Mouse (Mus musculus) kidney, adult 9 months (tissue): ENCODE data around the gene Mrtfa.

Experiments
- DNase-seq: peaks from one replicate; pipeline ENCODE4 v3.0.0; 2022

Mrtfa gene

GRCm38 (mm10) chr15:81098689-81099088, 91.9 kb downstream of the Mrtfa start:
- no peak for DNase-seq

DNA sequence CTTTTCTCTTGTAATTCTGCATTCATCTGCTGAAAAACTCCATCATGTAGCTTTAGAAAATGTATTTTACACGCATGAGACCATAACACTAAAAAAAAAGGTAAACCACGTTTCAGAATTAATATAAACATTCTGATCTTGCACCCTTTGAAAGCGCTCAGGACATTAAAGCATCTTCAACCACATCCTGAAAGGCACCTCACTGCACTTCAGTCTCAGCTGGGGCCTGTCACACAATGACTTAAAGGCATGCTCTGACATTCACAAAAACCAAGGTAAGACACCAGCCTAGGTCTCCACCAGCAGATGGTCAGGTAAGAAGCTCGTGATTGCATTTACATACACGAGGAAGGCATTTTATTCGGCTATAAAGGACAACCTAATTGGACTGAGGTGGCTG, 92.7 kb downstream of the Mrtfa start:
- no peak for DNase-seq

GRCm38 (mm10) chr15:81097456-81097855, 93.1 kb downstream of the Mrtfa start:
- DNase-seq = no peak

DNA sequence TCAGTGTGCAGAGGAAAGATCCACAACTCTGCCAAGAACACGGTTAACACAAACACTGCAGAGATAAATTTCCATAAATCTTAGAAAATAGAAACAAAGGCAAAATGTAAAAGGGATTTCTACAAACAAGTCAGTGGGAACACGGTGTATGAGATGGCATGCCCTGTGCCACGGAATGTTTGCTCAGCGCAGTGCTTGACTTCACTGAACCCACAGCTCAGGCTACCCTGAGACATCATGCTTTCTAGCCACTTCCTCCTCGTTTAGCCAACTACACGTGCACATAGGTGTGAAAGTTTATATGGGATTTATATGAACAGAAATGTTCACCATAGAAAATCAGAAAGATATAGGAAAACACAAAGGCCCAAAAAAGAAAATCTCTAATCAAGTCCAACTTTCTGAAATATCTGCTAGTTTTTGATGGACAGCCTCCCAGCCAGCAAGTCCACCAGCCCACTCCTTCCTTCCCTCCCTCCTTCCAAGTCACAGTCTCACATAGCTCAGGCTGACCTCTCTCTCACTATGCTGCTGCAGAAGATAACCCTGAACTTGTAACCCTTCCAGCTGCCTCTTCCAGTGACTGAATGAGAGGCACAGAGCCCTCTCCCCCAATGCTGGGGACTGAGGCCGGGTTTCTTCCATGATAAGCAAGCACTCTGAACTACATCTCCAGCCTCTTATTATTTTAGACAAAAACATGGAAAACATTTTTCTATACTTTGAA, 94.1 kb downstream of the Mrtfa start:
- DNase-seq = no peak

GRCm38 (mm10) chr15:81093032-81093431, 97.5 kb downstream of the Mrtfa start:
- no peak for DNase-seq

- DNase-seq = no peak
These were observed 98.8 kb downstream of the Mrtfa start for GRCm38 (mm10) chr15:81091718-81092117.

GRCm38 (mm10) chr15:81087529-81087928, 103.0 kb downstream of the Mrtfa start:
- no peak for DNase-seq

DNA sequence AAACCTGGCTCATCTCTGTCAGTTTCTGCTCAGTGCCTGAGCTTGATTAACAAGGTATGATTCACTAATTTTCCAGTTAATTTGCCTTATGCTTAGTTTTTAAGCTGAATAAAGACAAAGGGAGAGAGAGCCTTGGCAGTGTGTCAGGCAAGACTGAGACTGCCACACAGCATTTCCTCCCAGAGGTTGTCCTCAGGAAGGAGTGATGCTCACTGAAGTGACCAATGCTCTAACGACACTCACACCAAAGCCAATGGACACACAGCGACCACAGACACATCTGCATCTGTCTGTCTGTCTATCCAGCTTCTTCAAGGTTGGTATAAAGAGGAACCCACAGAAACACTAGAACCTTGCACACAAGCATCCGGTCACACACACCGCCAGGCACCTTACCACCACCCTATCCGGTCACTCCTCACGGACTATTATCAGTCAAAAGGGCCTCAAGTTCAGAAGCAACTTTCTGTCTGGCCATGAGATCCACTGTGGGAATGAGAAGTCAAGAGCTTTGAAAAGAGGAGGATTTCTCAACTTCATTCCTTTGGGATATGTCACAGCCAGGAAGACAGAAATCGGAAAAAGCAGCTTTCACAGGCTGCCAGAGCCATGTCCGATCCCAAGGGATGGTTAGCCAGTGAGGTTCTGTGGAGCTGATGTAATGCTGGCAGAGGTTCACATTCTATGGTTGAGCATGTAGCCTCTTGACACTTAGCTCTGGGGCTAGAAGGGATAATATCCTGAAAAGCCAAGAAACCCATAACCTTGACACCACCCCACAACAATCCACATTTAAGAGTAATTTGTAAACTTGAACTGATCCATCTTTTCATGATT, 103.7 kb downstream of the Mrtfa start:
- DNase-seq = peak; percentile 44

DNA sequence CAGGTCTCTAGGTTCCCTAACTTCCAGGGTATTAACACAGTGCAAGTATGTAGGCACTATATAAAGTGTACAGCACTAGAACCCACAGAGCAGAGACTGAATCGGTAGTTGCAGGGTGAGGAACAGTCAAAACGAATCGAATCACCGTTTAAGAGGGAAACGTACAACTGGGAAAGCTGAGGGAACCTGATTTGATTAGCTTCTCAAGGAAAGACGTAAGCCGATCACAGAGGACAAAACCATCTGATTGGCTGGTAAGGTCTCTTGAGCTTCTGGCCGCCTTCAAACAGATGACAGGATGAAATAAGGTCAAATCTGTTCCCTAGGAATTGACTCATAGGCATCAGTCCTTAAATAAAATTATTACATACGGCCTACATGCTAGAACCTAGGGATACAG, 106.7 kb downstream of the Mrtfa start:
- DNase-seq = no peak

DNA sequence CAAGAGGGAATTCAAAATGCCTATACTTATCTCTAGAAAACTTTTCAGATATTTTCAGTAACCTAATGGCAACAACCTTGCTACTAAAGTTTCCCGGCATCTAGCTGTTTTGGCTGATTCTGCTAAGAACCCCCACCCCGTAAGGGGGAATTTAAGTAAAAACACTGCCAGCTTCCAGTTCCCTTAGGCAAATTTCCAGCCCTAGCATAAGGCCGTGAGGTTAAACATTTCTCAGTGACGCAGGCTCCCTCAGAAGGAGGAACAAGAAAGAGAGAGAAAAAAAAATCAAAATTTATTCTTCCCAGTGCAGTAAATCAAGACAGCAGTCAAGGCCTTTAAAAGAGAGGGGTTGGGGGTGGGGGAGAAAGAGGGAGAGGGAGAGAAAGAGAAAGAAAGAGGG, 107.3 kb downstream of the Mrtfa start:
- peak; percentile 41 for DNase-seq

DNA sequence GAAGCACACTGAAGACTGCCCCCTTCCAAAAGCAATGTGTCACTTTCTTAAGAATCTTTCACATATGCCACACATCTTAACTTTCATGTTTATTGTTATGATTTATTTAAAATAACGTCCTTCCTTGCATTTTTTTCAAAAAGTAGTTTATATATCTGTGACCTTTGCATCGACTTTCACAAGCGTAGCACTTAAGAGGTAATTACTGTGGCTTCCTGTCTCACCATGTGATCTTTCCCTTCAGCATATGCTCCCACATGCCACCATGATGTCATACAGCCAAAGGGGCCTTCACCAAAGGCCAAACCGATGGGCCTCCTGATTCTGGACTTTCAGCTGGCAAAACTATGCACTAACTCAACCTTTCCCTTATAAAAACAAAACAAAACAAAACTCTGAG, 109.3 kb downstream of the Mrtfa start:
- DNase-seq = no peak

GRCm38 (mm10) chr15:81080405-81080804, 110.2 kb downstream of the Mrtfa start:
- no peak for DNase-seq

GRCm38 (mm10) chr15:81079255-81079654, 111.3 kb downstream of the Mrtfa start:
- DNase-seq = no peak

- DNase-seq = peak; percentile 40
These were observed 113.0 kb downstream of the Mrtfa start for GRCm38 (mm10) chr15:81077551-81077950.

- DNase-seq = no peak
These were observed 116.0 kb downstream of the Mrtfa start for GRCm38 (mm10) chr15:81074543-81074942.

DNA sequence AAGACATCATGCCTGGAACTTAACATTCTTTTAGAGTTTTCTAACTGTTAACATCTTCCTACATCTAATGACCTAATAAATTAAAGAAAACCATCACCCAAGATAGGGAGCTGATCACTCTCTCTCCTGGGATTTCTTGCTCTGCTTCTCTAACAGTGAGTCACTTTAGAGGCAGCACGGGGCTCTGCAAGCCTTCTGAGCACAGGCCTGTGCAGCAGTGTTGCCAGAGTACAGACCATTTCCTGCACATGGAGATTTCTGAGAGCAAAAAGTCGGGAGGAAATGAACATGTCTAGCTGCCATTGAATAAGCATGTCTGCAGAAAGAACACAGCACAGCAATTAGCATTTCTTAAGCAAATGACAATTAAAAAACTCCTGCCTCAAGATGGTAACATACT, 116.8 kb downstream of the Mrtfa start:
- peak; percentile 14 for DNase-seq

DNA sequence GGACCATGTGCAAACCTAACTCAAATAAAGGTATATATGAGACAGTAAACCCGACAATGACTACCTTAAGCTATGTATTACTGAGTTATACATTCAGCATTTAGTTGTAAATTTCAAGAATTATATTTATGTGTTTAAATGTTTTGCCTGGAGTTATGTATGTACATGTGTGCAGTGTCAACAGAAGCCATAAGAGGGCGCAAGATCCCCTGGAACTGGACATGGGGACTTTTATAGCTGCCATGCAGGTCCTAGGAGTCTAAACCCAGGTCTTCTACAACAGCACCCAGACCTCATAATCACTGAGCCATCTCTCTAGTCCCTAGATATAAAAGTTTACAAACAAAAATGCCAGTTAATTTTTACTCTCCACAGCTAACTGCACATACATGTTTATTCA, 117.8 kb downstream of the Mrtfa start:
- DNase-seq = peak; percentile 44

DNA sequence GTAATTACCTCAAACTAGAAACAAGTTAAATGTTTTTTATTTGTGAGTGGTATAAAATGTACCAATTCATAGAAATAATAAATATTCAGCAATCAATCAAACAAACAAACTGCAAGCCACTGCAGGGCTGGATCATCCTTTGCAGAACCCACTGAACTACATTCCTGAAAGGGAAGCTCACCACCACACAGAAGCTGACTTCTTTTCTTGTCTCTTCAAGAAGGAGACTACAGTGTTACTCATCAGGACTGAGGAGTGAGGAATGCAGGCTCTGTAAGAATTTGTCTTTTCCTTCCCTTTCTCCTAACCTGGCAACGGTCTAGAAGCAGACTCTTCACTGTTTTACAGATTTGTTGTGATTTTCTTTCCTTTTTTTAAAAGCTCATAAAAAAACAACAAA, 120.1 kb downstream of the Mrtfa start:
- DNase-seq = no peak

DNA sequence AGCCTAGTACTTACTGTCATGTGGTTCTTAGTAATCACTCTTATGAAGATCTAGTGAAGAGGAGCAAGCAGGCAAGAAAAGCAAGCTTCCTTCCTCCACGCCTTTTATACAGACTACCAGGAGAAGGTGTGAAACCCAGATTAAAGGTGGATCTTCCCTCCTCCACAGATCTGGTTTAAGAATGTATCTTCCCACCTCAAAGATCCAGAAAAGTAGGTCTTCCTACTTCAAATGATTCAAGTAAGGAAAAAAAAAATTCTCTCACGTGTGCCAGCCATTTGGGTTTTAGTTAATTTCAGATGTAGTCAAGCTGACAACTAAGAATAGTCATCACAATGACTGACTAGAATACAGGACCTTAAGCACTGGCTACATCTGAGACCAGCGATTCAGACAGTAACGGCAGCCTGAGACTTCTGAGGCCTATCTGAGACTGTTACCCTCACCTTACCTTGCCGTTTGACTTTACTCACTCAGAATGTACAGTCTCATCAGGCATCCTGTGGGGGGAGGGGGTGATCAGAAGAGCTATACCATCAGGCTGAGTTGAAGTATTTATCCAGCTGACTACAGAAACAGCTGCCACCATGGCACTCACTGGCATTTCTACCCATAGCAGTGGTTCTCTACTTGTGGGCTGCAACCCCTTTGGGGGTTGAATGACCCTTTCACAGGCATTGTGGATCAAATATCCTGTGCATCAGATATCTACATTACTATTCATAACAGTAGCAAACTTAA, 121.7 kb downstream of the Mrtfa start:
- no peak for DNase-seq

- no peak for DNase-seq
These were observed 122.8 kb downstream of the Mrtfa start for GRCm38 (mm10) chr15:81067761-81068160.

GRCm38 (mm10) chr15:81066976-81067375, 123.6 kb downstream of the Mrtfa start:
- DNase-seq = no peak

- DNase-seq = no peak
These were observed 125.9 kb downstream of the Mrtfa start for GRCm38 (mm10) chr15:81064661-81065060.

GRCm38 (mm10) chr15:81064143-81064542, 126.4 kb downstream of the Mrtfa start:
- DNase-seq = peak; percentile 76

GRCm38 (mm10) chr15:81062616-81063015, 127.9 kb downstream of the Mrtfa start:
- DNase-seq = peak; percentile 39
